Mouse (Mus musculus): ENCODE measurements around the gene Pyroxd2. TPM values are rescaled to one million over a fixed set of nuclear protein-coding genes. Genes with fewer than 3 reads are reported as not detected.
"Not testable (repeated sequence)": the region's sequence is repeated elsewhere in the genome, so short reads cannot be mapped to it uniquely, and the experiment has no call there.

The Pyroxd2 gene
- polyA plus RNA-seq (2015; fragmentation: Nextera tagmentation; extraction: Ambion mirVana) = 1.8 and 2.1 TPM in 2 replicates

- Histone ChIP-seq H3K4me2 (peak within 1 kb of the TSS; percentile 52), H3K4me1 (peaks cover 16% of the 10 kb centered on the region), H3K4me3 (peak within 1 kb of the TSS; percentile 31), H3K36me3 (replicated peaks) (no peaks in the 10 kb centered on the region), H3K27me3 (replicated peaks) (no peaks in the 10 kb centered on the region), H3K9ac (peak within 1 kb of the TSS; percentile 33), H3K9me3 (no peaks in the 10 kb centered on the region), H3K27ac (peak within 1 kb of the TSS; percentile 51)
- peak; percentile 86 for ATAC-seq (replicated peaks)
- 2% methylated on average over 22 of the region's 22 CpGs for WGBS
These were observed at the start of gene Pyroxd2 for GRCm38 (mm10) chr19:42752363-42752931. Gene Pyroxd2 (minus strand): TSS chr19:42752775.

GRCm38 (mm10) chr19:42797866-42798265 is 45.3 kb upstream of the Pyroxd2 start:
- no peak overlapping the region for H3K4me3 ChIP-seq
- WGBS = 70% methylated on average over 2 of the region's 2 CpGs
- H3K9me3 ChIP-seq = no peaks in the 10 kb centered on the region
- no peaks in the 10 kb centered on the region for H3K27me3 ChIP-seq (replicated peaks)
- no peak for ATAC-seq (replicated peaks)
- H3K4me1 ChIP-seq = peaks cover 8% of the 10 kb centered on the region; the same call in 1 of the 2 replicates
- no peak overlapping the region for H3K9ac ChIP-seq
- H3K36me3 ChIP-seq (replicated peaks) = no peaks in the 10 kb centered on the region
- no peak overlapping the region for H3K27ac ChIP-seq
- no peak overlapping the region for H3K4me2 ChIP-seq

GRCm38 (mm10) chr19:42795801-42796200 is 43.2 kb upstream of the Pyroxd2 start:
- peaks cover 8% of the 10 kb centered on the region; the same call in 1 of the 2 replicates for H3K4me1 ChIP-seq
- ATAC-seq (replicated peaks) = peak; percentile 20; the same call in 1 of the 2 replicates
- H3K27ac ChIP-seq = no peak overlapping the region
- WGBS = 29% methylated on average over 9 of the region's 9 CpGs
- H3K36me3 ChIP-seq (replicated peaks) = no peaks in the 10 kb centered on the region
- peak overlapping the region; percentile 57 for H3K9ac ChIP-seq
- peak overlapping the region; percentile 98 for H3K4me2 ChIP-seq
- H3K9me3 ChIP-seq = no peaks in the 10 kb centered on the region
- H3K27me3 ChIP-seq (replicated peaks) = no peaks in the 10 kb centered on the region
- peak overlapping the region; percentile 46 for H3K4me3 ChIP-seq

- Histone ChIP-seq H3K4me2 (peak overlapping the region; percentile 98), H3K27ac (no peak overlapping the region), H3K9me3 (no peaks in the 10 kb centered on the region), H3K27me3 (replicated peaks) (no peaks in the 10 kb centered on the region), H3K9ac (peak overlapping the region; percentile 57), H3K4me3 (peak overlapping the region; percentile 46), H3K36me3 (replicated peaks) (no peaks in the 10 kb centered on the region), H3K4me1 (peaks cover 8% of the 10 kb centered on the region; the same call in 1 of the 2 replicates)
- ATAC-seq (replicated peaks) = peak; percentile 96
- WGBS = 2% methylated on average over 31 of the region's 31 CpGs
These were observed 42.5 kb upstream of the Pyroxd2 start for GRCm38 (mm10) chr19:42794914-42795613.

- Histone ChIP-seq H3K4me3 (no peak overlapping the region), H3K4me1 (peaks cover 19% of the 10 kb centered on the region), H3K4me2 (no peak overlapping the region), H3K9ac (no peak overlapping the region), H3K9me3 (no peaks in the 10 kb centered on the region), H3K27ac (no peak overlapping the region), H3K27me3 (replicated peaks) (no peaks in the 10 kb centered on the region), H3K36me3 (replicated peaks) (no peaks in the 10 kb centered on the region)
- no peak for ATAC-seq (replicated peaks)
- WGBS = 57% methylated on average over 5 of the region's 5 CpGs
These were observed 35.7 kb upstream of the Pyroxd2 start for GRCm38 (mm10) chr19:42788311-42788710.

GRCm38 (mm10) chr19:42785562-42786220 is 33.1 kb upstream of the Pyroxd2 start:
- H3K9me3 ChIP-seq = no peaks in the 10 kb centered on the region
- H3K9ac ChIP-seq = peak overlapping the region; percentile 6; the same call in 1 of the 2 replicates
- H3K36me3 ChIP-seq (replicated peaks) = no peaks in the 10 kb centered on the region
- WGBS = 17% methylated on average over 8 of the region's 8 CpGs
- peak; percentile 50; the same call in 1 of the 2 replicates for ATAC-seq (replicated peaks)
- no peaks in the 10 kb centered on the region for H3K27me3 ChIP-seq (replicated peaks)
- H3K4me1 ChIP-seq = peaks cover 19% of the 10 kb centered on the region
- no peak overlapping the region for H3K4me3 ChIP-seq
- peak overlapping the region; percentile 71 for H3K27ac ChIP-seq
- H3K4me2 ChIP-seq = peak overlapping the region; percentile 33

GRCm38 (mm10) chr19:42785129-42785528 is 32.6 kb upstream of the Pyroxd2 start:
- Histone ChIP-seq H3K4me2 (no peak overlapping the region), H3K27ac (peak overlapping the region; percentile 71), H3K36me3 (replicated peaks) (no peaks in the 10 kb centered on the region), H3K4me3 (no peak overlapping the region), H3K9me3 (no peaks in the 10 kb centered on the region), H3K9ac (no peak overlapping the region), H3K4me1 (peaks cover 20% of the 10 kb centered on the region), H3K27me3 (replicated peaks) (no peaks in the 10 kb centered on the region)
- ATAC-seq (replicated peaks) = no peak
- WGBS = 28% methylated on average over 2 of the region's 2 CpGs

GRCm38 (mm10) chr19:42780156-42780538 is 27.6 kb upstream of the Pyroxd2 start:
- Histone ChIP-seq H3K4me3 (peak overlapping the region; percentile 69), H3K4me2 (peak overlapping the region; percentile 61), H3K9ac (peak overlapping the region; percentile 76), H3K27ac (peak overlapping the region; percentile 94), H3K4me1 (peaks cover 14% of the 10 kb centered on the region)
- not testable (repeated sequence) for ATAC-seq (replicated peaks); H3K27me3 ChIP-seq (replicated peaks); H3K9me3 ChIP-seq; H3K36me3 ChIP-seq (replicated peaks)
- 54% methylated on average over 7 of the region's 7 CpGs for WGBS

- H3K27ac ChIP-seq = peak within 1 kb of the TSS; percentile 94
- H3K27me3 ChIP-seq (replicated peaks) = no peaks in the 10 kb centered on the region
- WGBS = under 1% methylated on average over 40 of the region's 43 CpGs
These were observed 27.1 kb upstream of the Pyroxd2 start, which contains the start of gene Hps1 for GRCm38 (mm10) chr19:42779531-42780155. Gene Hps1 (minus strand): TSS chr19:42779978.

GRCm38 (mm10) chr19:42777801-42778200 is 25.2 kb upstream of the Pyroxd2 start:
- no peaks in the 10 kb centered on the region for H3K36me3 ChIP-seq (replicated peaks)
- H3K9me3 ChIP-seq = no peaks in the 10 kb centered on the region
- H3K4me3 ChIP-seq = no peak overlapping the region
- no peak overlapping the region for H3K9ac ChIP-seq
- 89% methylated on average over 5 of the region's 5 CpGs for WGBS
- no peaks in the 10 kb centered on the region for H3K27me3 ChIP-seq (replicated peaks)
- H3K4me1 ChIP-seq = peaks cover 11% of the 10 kb centered on the region; the same call in 1 of the 2 replicates
- ATAC-seq (replicated peaks) = no peak
- no peak overlapping the region for H3K4me2 ChIP-seq
- H3K27ac ChIP-seq = no peak overlapping the region

More at GRCm38 (mm10) chr19:42779531-42780155, 27.1 kb upstream of the Pyroxd2 start, which contains the start of gene Hps1:
- peak within 1 kb of the TSS; percentile 61 for H3K4me2 ChIP-seq
- H3K36me3 ChIP-seq (replicated peaks) = no peaks in the 10 kb centered on the region
- H3K9ac ChIP-seq = peak within 1 kb of the TSS; percentile 76
- H3K9me3 ChIP-seq = no peaks in the 10 kb centered on the region
- H3K4me3 ChIP-seq = peak within 1 kb of the TSS; percentile 69
- peaks cover 11% of the 10 kb centered on the region; the same call in 1 of the 2 replicates for H3K4me1 ChIP-seq
- ATAC-seq (replicated peaks) = peak; percentile 98

- Histone ChIP-seq H3K9me3 (no peaks in the 10 kb centered on the region), H3K9ac (no peak overlapping the region), H3K4me1 (peaks cover 11% of the 10 kb centered on the region; the same call in 1 of the 2 replicates), H3K27ac (no peak overlapping the region), H3K4me3 (no peak overlapping the region), H3K36me3 (replicated peaks) (no peaks in the 10 kb centered on the region), H3K27me3 (replicated peaks) (no peaks in the 10 kb centered on the region), H3K4me2 (no peak overlapping the region)
- 95% methylated on average over 1 of the region's 1 CpGs for WGBS
- no peak for ATAC-seq (replicated peaks)
These were observed 24.2 kb upstream of the Pyroxd2 start for GRCm38 (mm10) chr19:42776813-42777212.

Measured in midbrain, embryonic 15.5 days (tissue).